Mouse (Mus musculus) liver, embryonic 16.5 days (tissue): Measurements from ENCODE around the gene Hist1h1d. TPM values are rescaled to one million over a fixed set of nuclear protein-coding genes. Genes with fewer than 3 reads are reported as not detected.
"Not testable (repeated sequence)": the region's sequence is repeated elsewhere in the genome, so short reads cannot be mapped to it uniquely, and the experiment has no call there.

Source experiments
- ATAC-seq: fragments of 200-750 bp; cut with Nextera tagmentation; 2 replicates; pipeline ENCODE4 v1.8.0; 2017; ENCODE audit warnings: low read depth, mild to moderate bottlenecking, moderate number of reproducible peaks, moderate library complexity
- H3K27ac ChIP-seq: fragments of 300-500 bp; sonication (generic); 2 replicates; pipeline ENCODE4 v1.5.1; 2014; ENCODE audit warnings: mild to moderate bottlenecking, low read length
- H3K27me3 ChIP-seq: fragments of 300-500 bp; sonication (generic); 2 replicates; pipeline ENCODE4 v1.6.1; 2014; ENCODE audit warnings: low read depth, low read length, mixed read lengths; ENCODE audit not compliant: control insufficient read depth, insufficient read depth
- H3K36me3 ChIP-seq: fragments of 300-500 bp; sonication (generic); 2 replicates; pipeline ENCODE4 v1.6.1; 2014; ENCODE audit warnings: mild to moderate bottlenecking; ENCODE audit not compliant: control insufficient read depth, insufficient read depth
- H3K4me1 ChIP-seq: fragments of 300-500 bp; sonication (generic); 2 replicates; pipeline ENCODE4 v1.6.1; 2014; ENCODE audit warnings: low read depth, low read length, mixed read lengths; ENCODE audit not compliant: control insufficient read depth
- H3K4me2 ChIP-seq: fragments of 300-500 bp; sonication (generic); 2 replicates; pipeline ENCODE4 v1.6.1; 2014; ENCODE audit warnings: low read depth, low read length, mixed read lengths
- H3K4me3 ChIP-seq: fragments of 300-500 bp; sonication (generic); 2 replicates; pipeline ENCODE4 v1.5.1; 2014; ENCODE audit warnings: low read depth, mild to moderate bottlenecking, low read length
- H3K9ac ChIP-seq: fragments of 300-500 bp; sonication (generic); 2 replicates; pipeline ENCODE4 v1.6.1; 2014; ENCODE audit warnings: low read depth, low read length
- H3K9me3 ChIP-seq: fragments of 300-500 bp; sonication (generic); replicated peaks from 2 replicates; pipeline ENCODE4 v1.6.1; 2016; ENCODE audit warnings: low read length; ENCODE audit not compliant: control insufficient read depth
- WGBS: fragments of 180-500 bp; shearing (Covaris S2); extraction: QIAGEN DNeasy Blood & Tissue Kit; methylation state at CpG from one replicate; pipeline ENCODE4 v1.1.7; 2014; ENCODE audit not compliant: insufficient replicate concordance; 5-methylcytosine and 5-hydroxymethylcytosine counted together
- polyA plus RNA-seq: library from polyadenylated mRNA; unstranded; fragments of >200 nt; fragmentation: Nextera tagmentation; extraction: Ambion mirVana; gene quantifications from 2 replicates; pipeline ENCODE4 v1.2.1, GENCODE M21; 2015

Gene Hist1h1d
- polyA plus RNA-seq, 1 experiment from 2014 or later: 1.2 TPM

GRCm38 (mm10) chr13:23582219-23583056 is 29.4 kb downstream of the Hist1h1d start:
- Histone ChIP-seq H3K36me3 (no peaks in the 10 kb centered on the region), H3K9ac (peak overlapping the region; percentile 79), H3K4me1 (peaks cover 32% of the 10 kb centered on the region), H3K9me3 (no peaks in the 10 kb centered on the region), H3K27ac (peak overlapping the region; percentile 100), H3K4me3 (peak overlapping the region; percentile 69), H3K27me3 (no peaks in the 10 kb centered on the region), H3K4me2 (peak overlapping the region; percentile 69)
- WGBS: 8% methylated on average over 6 of the region's 6 CpGs
- no peak; the same call in 1 of the 2 replicates for ATAC-seq

DNA sequence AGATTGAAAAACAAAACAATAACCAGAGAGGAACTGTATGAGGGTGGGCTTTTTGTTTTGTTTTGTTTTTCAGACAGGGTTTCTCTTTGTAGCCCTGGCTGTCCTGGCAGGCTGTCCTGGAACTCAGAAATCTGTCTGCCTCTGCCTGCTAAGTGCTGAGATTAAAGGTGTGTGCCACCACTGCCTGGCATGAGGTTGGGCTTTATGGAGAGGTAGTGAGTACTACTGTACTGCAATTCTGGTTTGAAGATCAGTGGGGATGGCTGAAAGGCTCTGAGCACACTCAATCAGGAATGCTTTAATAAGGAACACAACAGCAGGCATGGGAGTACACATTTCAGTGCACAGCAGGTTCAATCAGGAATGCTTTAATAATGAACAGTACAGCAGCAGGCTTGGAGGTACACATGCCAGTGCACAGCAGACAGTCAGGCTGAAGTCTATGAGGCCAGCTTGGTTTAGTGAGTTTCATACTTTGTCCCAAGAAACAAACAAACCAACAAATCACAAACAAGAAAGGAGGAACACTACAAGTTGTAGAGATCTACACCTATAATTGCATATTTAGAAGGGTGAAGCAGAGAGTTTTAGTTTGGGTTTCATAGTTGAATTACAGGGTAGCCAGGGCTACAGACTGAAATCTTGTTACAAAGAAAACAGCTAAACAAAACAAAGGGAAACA is 30.5 kb downstream of the Hist1h1d start:
- Histone ChIP-seq H3K9ac (peak overlapping the region; percentile 79), H3K4me2 (peak overlapping the region; percentile 69), H3K27me3 (no peaks in the 10 kb centered on the region), H3K9me3 (no peaks in the 10 kb centered on the region), H3K4me1 (peaks cover 31% of the 10 kb centered on the region), H3K36me3 (no peaks in the 10 kb centered on the region), H3K27ac (peak overlapping the region; percentile 100), H3K4me3 (peak overlapping the region; percentile 69)
- ATAC-seq: no peak

DNA sequence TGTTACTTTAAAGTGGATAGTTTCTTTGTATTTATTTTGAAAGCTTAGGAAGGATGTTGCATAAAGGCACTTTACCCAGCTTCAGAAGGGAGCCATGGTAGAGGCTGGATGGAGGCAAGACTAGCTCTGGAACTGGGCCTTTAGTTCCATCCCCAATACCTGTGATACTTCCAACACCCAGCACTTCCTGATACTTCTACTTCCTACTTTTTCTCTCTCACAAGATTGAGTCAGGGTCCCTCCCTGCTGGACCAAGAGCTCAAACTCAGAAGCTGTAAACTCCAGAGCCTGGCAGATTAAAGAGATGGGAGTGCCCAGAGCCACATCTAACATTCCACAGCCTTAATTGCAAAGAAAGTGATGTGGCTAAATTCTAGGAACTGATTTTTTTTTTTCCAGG is 31.3 kb downstream of the Hist1h1d start:
- no peak for ATAC-seq
- no peaks in the 10 kb centered on the region for H3K27me3 ChIP-seq
- peak overlapping the region; percentile 65 for H3K4me3 ChIP-seq
- H3K36me3 ChIP-seq: no peaks in the 10 kb centered on the region
- no peaks in the 10 kb centered on the region for H3K9me3 ChIP-seq
- peak overlapping the region; percentile 69 for H3K4me2 ChIP-seq
- H3K9ac ChIP-seq: peak overlapping the region; percentile 82
- H3K27ac ChIP-seq: peak overlapping the region; percentile 100
- peaks cover 29% of the 10 kb centered on the region for H3K4me1 ChIP-seq

- Histone ChIP-seq H3K4me1 (peaks cover 29% of the 10 kb centered on the region), H3K27me3 (no peaks in the 10 kb centered on the region), H3K9me3 (no peaks in the 10 kb centered on the region), H3K9ac (peak overlapping the region; percentile 82), H3K4me3 (peak overlapping the region; percentile 65), H3K27ac (peak overlapping the region; percentile 100), H3K4me2 (peak overlapping the region; percentile 69), H3K36me3 (no peaks in the 10 kb centered on the region)
- peak; percentile 3; the same call in 1 of the 2 replicates for ATAC-seq
- under 1% methylated on average over 21 of the region's 21 CpGs for WGBS
Measured at GRCm38 (mm10) chr13:23585029-23585441, 32.0 kb downstream of the Hist1h1d start.

DNA sequence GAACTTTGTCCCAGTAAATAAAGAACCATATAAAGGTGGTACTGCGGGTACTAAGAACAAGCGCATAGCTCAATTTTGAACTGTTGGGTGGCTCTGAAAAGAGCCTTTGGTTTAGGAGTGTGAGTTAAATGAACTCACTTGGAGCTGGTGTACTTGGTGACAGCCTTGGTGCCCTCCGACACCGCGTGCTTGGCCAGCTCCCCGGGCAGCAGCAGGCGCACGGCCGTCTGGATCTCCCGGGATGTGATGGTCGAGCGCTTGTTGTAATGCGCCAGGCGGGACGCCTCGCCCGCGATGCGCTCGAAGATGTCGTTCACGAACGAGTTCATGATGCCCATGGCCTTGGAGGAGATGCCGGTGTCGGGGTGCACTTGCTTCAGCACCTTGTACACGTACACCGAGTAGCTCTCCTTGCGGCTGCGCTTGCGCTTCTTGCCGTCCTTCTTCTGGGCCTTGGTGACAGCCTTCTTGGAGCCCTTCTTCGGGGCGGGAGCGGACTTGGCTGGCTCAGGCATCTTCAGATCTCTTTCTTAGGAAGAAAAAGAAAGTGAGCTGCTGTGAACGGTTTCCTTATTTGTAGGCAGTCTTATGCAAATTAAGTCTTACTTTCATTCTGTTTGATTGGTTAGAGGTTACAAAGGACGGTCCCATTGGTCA is 32.5 kb downstream of the Hist1h1d start:
- Histone ChIP-seq H3K27ac (peak overlapping the region; percentile 100), H3K9ac (peak overlapping the region; percentile 82), H3K4me2 (peak overlapping the region; percentile 69), H3K4me1 (peaks cover 29% of the 10 kb centered on the region), H3K4me3 (peak overlapping the region; percentile 65)
- H3K36me3 ChIP-seq, H3K27me3 ChIP-seq, H3K9me3 ChIP-seq: not testable (repeated sequence)
- WGBS: 0% methylated on average over 27 of the region's 36 CpGs
- ATAC-seq: peak; percentile 72

DNA sequence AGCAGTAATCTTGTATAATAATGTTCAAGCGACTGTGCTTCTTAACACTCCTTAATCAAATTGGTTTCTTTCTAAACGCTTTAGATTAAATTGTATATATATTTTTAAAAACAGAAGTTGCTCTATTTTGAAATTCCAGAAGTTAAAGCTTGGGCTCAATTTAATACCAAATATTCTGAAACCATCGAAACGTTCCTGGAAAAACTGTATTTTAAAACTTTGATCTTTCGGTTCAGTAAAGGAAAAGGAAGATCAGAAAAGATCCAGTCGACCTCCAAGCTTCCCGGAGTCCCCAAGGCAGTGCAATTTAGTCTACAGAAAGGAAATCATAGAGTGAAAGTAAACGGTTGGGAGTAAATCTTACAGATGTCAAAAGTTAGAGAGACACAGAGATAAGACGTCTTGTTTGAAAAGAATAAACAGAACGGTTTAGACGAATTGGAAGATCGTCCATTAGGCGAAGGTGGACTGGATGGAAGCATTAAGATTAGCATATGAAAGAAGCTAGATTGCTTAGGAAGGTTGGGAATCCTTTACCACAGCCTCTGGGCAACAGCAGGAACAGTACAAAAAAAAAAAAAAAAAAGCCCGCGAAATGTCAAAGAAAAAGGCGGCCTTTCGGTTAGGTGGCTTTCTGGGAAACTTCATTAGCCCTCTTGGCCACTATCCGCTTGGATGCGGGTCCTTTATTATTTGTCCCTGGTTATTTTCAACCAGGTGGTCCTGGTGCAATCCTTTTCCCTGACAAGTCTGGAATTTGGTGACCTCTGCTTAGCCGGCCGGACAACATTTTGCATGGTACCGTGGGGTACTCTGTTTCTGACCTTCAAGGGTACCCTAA is 33.3 kb downstream of the Hist1h1d start:
- H3K9me3 ChIP-seq: no peaks in the 10 kb centered on the region
- no peaks in the 10 kb centered on the region for H3K36me3 ChIP-seq
- ATAC-seq: no peak
- peaks cover 24% of the 10 kb centered on the region for H3K4me1 ChIP-seq
- no peaks in the 10 kb centered on the region for H3K27me3 ChIP-seq
- peak overlapping the region; percentile 100 for H3K27ac ChIP-seq
- WGBS: 2% methylated on average over 22 of the region's 22 CpGs
- peak overlapping the region; percentile 65 for H3K4me3 ChIP-seq
- peak overlapping the region; percentile 66 for H3K4me2 ChIP-seq
- peak overlapping the region; percentile 59 for H3K9ac ChIP-seq

DNA sequence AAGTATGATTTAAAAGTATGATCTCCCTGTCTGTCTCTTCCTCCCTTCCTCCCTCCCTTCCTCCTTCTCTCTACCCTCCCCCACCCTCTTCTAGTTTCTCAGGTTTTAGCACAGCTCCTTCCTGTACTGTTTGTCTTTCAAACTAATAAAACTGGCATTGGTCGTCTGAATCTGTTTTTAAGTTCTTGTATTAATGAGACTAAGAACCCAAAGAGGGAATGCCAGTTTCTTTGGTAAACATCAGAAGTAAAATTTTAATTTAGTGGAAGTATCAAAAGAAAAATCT is 33.8 kb downstream of the Hist1h1d start:
- Histone ChIP-seq H3K9ac (peak overlapping the region; percentile 59), H3K4me3 (peak overlapping the region; percentile 46), H3K27ac (peak overlapping the region; percentile 90), H3K4me2 (peak overlapping the region; percentile 66), H3K9me3 (no peaks in the 10 kb centered on the region), H3K36me3 (no peaks in the 10 kb centered on the region), H3K27me3 (no peaks in the 10 kb centered on the region), H3K4me1 (peaks cover 23% of the 10 kb centered on the region)
- 13% methylated on average over 1 of the region's 1 CpGs for WGBS
- ATAC-seq: no peak

DNA sequence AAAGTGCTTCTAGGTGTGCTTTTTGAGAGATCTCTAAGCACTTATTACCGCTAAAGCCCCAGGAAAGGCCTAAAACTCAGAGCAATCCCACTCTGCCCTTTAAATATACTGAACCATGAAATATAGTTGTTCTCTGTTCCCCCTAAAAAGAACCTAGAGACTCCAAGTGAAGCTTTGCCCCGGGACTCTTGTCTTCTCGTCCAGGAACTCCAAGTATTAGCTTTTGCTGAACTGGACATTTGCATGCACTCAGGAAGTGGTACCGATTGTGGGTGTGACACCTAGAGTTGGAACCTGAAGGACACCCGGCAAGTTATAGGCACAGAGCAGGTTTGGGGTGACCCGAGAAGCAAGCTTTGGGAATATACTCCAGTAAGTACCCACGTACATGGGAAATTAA is 38.1 kb downstream of the Hist1h1d start:
- Histone ChIP-seq H3K4me2 (no peak overlapping the region), H3K36me3 (no peaks in the 10 kb centered on the region), H3K27ac (no peak overlapping the region), H3K27me3 (no peaks in the 10 kb centered on the region), H3K4me1 (peaks cover 29% of the 10 kb centered on the region), H3K9ac (no peak overlapping the region), H3K4me3 (no peak overlapping the region), H3K9me3 (no peaks in the 10 kb centered on the region)
- 90% methylated on average over 7 of the region's 7 CpGs for WGBS
- ATAC-seq: no peak
